Mouse (Mus musculus): ENCODE data around the gene Capn11.

DNA sequence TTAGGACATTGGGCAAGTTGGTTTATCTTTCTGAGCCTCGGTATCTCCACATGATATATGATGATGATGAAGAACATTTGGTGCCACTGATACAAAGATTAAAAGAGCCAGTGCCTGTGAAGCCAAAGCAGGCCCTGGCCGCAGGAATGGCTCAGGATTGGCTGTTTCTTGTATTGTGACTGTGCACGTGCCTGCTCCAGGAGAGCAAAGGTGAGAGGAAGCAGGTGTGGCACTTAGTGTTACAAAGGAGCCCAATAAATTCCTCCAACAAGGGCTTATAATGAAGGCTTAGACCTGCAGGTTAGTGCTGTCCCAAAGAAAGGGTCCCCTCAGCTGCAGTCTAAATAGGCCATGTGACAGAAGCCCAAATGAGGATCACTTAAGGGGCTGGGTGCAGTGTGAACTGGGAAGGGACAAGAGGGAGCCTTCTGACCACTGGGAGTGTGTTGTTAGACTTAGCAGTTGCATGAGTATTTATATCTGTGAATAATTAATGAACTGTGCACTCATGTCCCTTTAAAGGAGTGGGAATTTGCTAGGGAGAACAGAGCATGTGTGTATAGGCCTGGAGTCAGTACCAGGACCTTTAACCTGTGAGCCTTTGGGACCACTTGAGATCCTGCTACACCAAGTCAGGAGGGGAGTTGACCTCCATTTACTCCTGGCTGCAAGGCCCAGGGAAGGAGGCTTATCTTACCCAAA lies 40.1 kb upstream of the Capn11 start:
- TF ChIP-seq EP300 (IDR thresholded peaks at IDR 0.05; ENCODE audit: low read depth) (no peak), CTCF (IDR thresholded peaks at IDR 0.05; ENCODE audit: low read depth) (no peak)

Measured in liver, postnatal 0 days (tissue).